Mouse (Mus musculus): Measurements from ENCODE around the gene Acad8. TPM values are rescaled to one million over a fixed set of nuclear protein-coding genes. Genes with fewer than 3 reads are reported as not detected.

Acad8 gene
- polyA plus RNA-seq, 1 experiment from 2014 or later: 58.8 TPM

DNA sequence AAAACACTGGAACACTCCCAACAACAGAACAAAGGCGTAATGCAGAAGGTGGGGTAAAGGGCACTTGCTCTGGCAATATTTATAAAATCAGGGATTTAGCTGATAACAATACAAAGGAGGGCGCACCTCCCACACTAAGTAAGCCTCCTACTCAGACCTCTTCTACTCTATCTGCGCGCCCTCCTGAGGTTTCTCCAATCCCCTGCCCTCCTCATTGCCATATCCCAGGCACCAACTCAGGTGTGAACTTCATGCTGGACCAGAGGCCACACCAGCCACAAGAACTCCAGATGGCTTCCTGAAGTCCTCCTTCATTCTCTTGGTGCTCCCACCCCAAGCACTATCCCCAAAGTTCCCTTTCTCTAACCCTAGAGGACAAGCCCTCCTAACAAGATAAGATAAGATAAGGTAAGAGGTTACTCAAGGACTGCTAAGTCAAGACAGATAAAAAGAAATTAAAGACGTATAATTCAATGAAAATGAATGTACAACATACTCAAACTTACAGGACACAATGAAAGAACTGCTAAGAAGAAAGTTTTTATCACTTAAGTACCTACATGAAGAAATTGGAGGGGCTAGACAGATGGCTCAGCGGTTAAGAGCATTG lies 13.6 kb downstream of the Acad8 start:
- H3K9ac ChIP-seq (replicated peaks; ENCODE audit: low read length): no peak overlapping the region
- H3K4me1 ChIP-seq (ENCODE audit: insufficient read depth, low read length): no peaks in the 10 kb centered on the region
- H3K9me3 ChIP-seq (ENCODE audit: low read length): no peaks in the 10 kb centered on the region
- no peak overlapping the region for H3K4me3 ChIP-seq (ENCODE audit: low read length)
- H3K4me2 ChIP-seq (replicated peaks; ENCODE audit: low read depth, low read length): no peak overlapping the region
- H3K27me3 ChIP-seq (ENCODE audit: insufficient read depth, low read length): no peaks in the 10 kb centered on the region
- H3K36me3 ChIP-seq (ENCODE audit: insufficient read depth, low read length): peaks cover 35% of the 10 kb centered on the region
- 96% methylated on average over 6 of the region's 6 CpGs for WGBS
- ATAC-seq (ENCODE audit: low FRiP score, low TSS enrichment): no peak
- no peak overlapping the region for H3K27ac ChIP-seq (ENCODE audit: low read length)

DNA sequence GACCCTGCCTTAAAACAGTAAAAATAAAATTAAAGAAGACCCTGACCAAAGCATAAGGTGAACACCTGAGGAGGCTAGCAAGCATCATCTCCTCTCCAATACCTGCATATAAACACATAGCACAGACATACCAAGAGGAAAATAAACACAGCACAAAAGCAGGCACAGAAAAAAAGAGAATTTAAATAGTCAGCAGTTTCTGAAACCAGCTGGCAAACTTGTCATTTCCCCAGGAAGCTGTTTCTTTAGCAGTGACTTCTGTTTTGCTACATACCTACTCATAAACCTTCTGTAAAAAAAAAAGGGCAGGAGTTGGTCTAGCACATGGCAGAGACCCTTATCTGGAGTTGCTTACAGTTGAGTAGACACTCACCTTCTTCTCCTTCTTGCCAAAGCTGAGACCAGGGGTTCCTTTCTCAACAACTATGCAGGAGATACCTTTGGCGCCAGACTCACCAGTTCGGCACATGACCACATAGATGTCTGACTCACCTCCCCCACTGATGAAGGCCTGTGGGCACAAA lies 14.2 kb downstream of the Acad8 start:
- Histone ChIP-seq H3K27ac (ENCODE audit: low read length) (no peak overlapping the region), H3K4me3 (ENCODE audit: low read length) (no peak overlapping the region), H3K9ac (replicated peaks; ENCODE audit: low read length) (no peak overlapping the region), H3K36me3 (ENCODE audit: insufficient read depth, low read length) (peaks cover 35% of the 10 kb centered on the region), H3K9me3 (ENCODE audit: low read length) (no peaks in the 10 kb centered on the region), H3K27me3 (ENCODE audit: insufficient read depth, low read length) (no peaks in the 10 kb centered on the region), H3K4me2 (replicated peaks; ENCODE audit: low read depth, low read length) (no peak overlapping the region), H3K4me1 (ENCODE audit: insufficient read depth, low read length) (no peaks in the 10 kb centered on the region)
- ATAC-seq (ENCODE audit: low FRiP score, low TSS enrichment): no peak
- WGBS: 87% methylated on average over 2 of the region's 2 CpGs

DNA sequence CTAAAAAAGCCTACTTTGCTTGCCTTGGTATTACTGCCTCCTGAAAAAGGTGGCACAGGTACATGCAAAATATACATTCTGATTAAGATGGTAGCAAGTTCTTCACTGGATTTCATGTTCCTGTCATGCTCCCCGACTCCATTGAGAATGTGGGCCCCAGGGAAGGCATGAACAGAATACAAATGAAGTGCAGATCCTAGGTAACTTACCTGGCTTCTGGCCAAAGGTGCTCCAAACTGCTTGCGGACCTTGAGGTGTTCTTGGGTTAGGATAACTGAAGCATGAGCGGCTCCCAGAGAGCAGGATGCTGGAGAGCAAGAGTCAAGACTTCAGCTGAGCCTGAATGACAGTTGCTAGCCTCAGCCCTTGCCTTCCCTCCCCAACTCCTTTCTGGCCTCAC lies 20.6 kb downstream of the Acad8 start:
- Histone ChIP-seq H3K4me3 (ENCODE audit: low read length) (no peak overlapping the region), H3K27ac (ENCODE audit: low read length) (no peak overlapping the region), H3K36me3 (ENCODE audit: insufficient read depth, low read length) (peaks cover 50% of the 10 kb centered on the region), H3K27me3 (ENCODE audit: insufficient read depth, low read length) (no peaks in the 10 kb centered on the region), H3K4me2 (replicated peaks; ENCODE audit: low read depth, low read length) (no peak overlapping the region), H3K4me1 (ENCODE audit: insufficient read depth, low read length) (no peaks in the 10 kb centered on the region), H3K9me3 (ENCODE audit: low read length) (no peaks in the 10 kb centered on the region), H3K9ac (replicated peaks; ENCODE audit: low read length) (no peak overlapping the region)
- no peak for ATAC-seq (ENCODE audit: low FRiP score, low TSS enrichment)
- 77% methylated on average over 3 of the region's 3 CpGs for WGBS

DNA sequence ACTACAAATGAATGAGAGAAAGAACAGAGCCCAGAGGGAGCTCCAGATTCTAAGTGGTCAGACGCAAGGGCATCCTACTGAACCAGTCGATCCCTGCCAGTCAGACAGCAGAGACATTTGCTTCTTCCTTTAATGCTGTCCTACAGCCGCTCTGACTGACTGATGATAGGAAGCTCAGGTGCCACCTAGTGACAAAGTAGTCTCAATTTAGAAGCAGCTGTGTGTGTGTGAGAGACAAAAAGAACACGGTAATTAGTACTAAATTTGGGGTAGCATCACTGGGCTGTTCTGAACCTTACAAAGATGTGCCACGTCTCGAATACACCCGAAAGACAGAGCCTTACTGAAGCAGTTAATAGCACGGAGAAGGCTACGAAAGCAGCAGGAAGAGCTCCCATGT lies 21.6 kb downstream of the Acad8 start:
- Histone ChIP-seq H3K27ac (ENCODE audit: low read length) (no peak overlapping the region), H3K9ac (replicated peaks; ENCODE audit: low read length) (no peak overlapping the region), H3K36me3 (ENCODE audit: insufficient read depth, low read length) (peaks cover 57% of the 10 kb centered on the region), H3K4me2 (replicated peaks; ENCODE audit: low read depth, low read length) (no peak overlapping the region), H3K27me3 (ENCODE audit: insufficient read depth, low read length) (no peaks in the 10 kb centered on the region), H3K4me3 (ENCODE audit: low read length) (no peak overlapping the region), H3K9me3 (ENCODE audit: low read length) (no peaks in the 10 kb centered on the region), H3K4me1 (ENCODE audit: insufficient read depth, low read length) (no peaks in the 10 kb centered on the region)
- WGBS: 92% methylated on average over 9 of the region's 9 CpGs
- ATAC-seq (ENCODE audit: low FRiP score, low TSS enrichment): no peak

DNA sequence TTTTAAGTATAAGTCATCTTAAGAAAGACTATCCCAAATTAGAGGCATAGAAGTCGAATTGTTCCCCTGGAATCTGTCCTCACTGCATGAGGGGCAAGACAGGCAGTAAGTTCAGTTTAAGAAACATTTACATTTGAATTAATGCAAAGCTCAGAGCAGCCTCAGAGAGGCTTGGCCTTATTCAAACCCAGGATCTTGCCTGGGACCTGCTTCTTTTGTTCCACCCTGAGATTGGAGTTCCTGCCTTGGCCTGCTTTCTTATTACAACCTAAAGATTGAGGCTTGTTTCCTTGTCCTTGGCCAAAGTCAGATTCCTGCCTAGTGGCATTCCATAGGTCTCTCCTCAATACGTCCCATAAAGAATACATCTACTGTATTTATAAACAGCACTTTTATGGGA lies 51.6 kb downstream of the Acad8 start:
- no peak overlapping the region for H3K9ac ChIP-seq (replicated peaks; ENCODE audit: low read length)
- WGBS: 73% methylated on average over 2 of the region's 2 CpGs

DNA sequence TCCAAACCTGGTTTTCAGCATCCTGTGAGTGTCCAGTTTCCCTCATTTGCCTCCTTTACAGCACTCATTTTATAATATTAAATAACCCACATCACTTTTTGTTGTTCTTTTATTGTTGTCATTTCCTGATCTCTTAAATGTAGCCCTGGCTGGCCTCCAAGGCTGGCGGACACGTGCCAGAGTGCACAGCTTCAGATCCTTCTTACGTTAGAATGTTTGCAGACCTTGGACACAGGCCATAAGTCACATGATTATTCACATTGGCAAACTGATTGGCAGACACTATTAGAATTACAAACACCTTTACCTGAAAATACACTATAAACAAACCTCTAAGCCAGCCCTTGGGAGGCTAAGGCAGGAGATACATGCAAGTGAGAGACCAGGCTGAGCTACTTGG lies 75.2 kb downstream of the Acad8 start:
- Histone ChIP-seq H3K36me3 (ENCODE audit: insufficient read depth, low read length) (no peaks in the 10 kb centered on the region), H3K4me2 (replicated peaks; ENCODE audit: low read depth, low read length) (no peak overlapping the region), H3K27ac (ENCODE audit: low read length) (no peak overlapping the region), H3K9me3 (ENCODE audit: low read length) (no peaks in the 10 kb centered on the region), H3K27me3 (ENCODE audit: insufficient read depth, low read length) (no peaks in the 10 kb centered on the region), H3K9ac (replicated peaks; ENCODE audit: low read length) (no peak overlapping the region), H3K4me1 (ENCODE audit: insufficient read depth, low read length) (no peaks in the 10 kb centered on the region), H3K4me3 (ENCODE audit: low read length) (no peak overlapping the region)
- no peak for ATAC-seq (ENCODE audit: low FRiP score, low TSS enrichment)
- 36% methylated on average over 3 of the region's 3 CpGs for WGBS

More for the DNA sequence above, 51.6 kb downstream of the Acad8 start:
- Histone ChIP-seq H3K36me3 (ENCODE audit: insufficient read depth, low read length) (no peaks in the 10 kb centered on the region), H3K27ac (ENCODE audit: low read length) (no peak overlapping the region), H3K9me3 (ENCODE audit: low read length) (peaks cover 7% of the 10 kb centered on the region; the same call in 1 of the 2 replicates), H3K4me2 (replicated peaks; ENCODE audit: low read depth, low read length) (no peak overlapping the region), H3K4me3 (ENCODE audit: low read length) (no peak overlapping the region), H3K27me3 (ENCODE audit: insufficient read depth, low read length) (no peaks in the 10 kb centered on the region), H3K4me1 (ENCODE audit: insufficient read depth, low read length) (no peaks in the 10 kb centered on the region)
- ATAC-seq (ENCODE audit: low FRiP score, low TSS enrichment): no peak

Other genes with a start within 250 kb of the Acad8 start
- gene Glb1l2, start 193.1 kb downstream of the Acad8 start, polyA plus RNA-seq (2015; fragmentation: Nextera tagmentation; extraction: Ambion mirVana): 46.1 and 48.5 TPM in 2 replicates
- not detected in 2 replicates for gene Glb1l3, start 138.7 kb downstream of the Acad8 start, polyA plus RNA-seq (2015; fragmentation: Nextera tagmentation; extraction: Ambion mirVana)
- gene Gm1110, start 76.5 kb downstream of the Acad8 start, polyA plus RNA-seq (2015; fragmentation: Nextera tagmentation; extraction: Ambion mirVana): not detected in 2 replicates
- 146 and 151 TPM in 2 replicates for gene Thyn1, start 144 bp upstream of the Acad8 start, polyA plus RNA-seq (2015; fragmentation: Nextera tagmentation; extraction: Ambion mirVana)
- 34.1 and 35.4 TPM in 2 replicates for gene Vps26b, start 30.5 kb upstream of the Acad8 start, polyA plus RNA-seq (2015; fragmentation: Nextera tagmentation; extraction: Ambion mirVana)
- 32.2 and 32.8 TPM in 2 replicates for gene Ncapd3, start 30.6 kb upstream of the Acad8 start, polyA plus RNA-seq (2015; fragmentation: Nextera tagmentation; extraction: Ambion mirVana)
- 81.5 TPM in 2 replicates for gene Jam3, start 155.9 kb upstream of the Acad8 start, polyA plus RNA-seq (2015; fragmentation: Nextera tagmentation; extraction: Ambion mirVana)

Measured in kidney, embryonic 16.5 days (tissue).